Mouse (Mus musculus) cerebellum, adult 8-10 months (tissue): Measurements from ENCODE around the gene Krt79.

Experiments used
- DNase-seq: peaks from one replicate; pipeline ENCODE4 v3.0.0; 2022

The Krt79 gene

DNA sequence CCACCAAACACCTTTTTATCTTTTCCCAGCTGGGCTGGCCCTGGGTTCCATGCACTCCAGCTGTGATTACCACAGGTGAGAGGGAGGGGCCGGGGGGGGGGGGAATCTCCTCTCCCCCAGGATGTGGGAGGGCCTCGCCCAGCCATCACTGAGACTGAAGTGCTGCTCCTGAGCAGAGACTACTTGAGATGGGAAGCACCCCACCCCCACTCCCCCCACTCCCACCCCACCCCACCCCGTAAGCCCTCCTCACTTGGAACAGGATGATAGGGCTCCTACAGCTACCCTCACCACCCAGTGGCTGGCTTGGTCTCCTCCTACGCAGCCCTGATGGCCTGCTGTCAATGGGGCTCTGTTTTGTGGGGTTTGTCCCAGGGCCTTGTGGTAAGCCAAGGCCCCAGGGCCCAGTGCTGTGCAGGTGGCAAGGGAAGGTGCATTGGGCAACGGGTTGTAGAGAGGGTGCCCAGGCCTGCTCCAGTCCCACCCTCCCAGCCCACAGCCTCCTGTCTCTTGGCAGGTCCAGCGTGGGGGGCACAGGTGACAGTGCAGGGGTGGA is at the start of gene Krt79:
Gene Krt79 (minus strand): TSS at position 51 of the 556 bp plus-strand sequence.
- no peak for DNase-seq

- no peak for DNase-seq
Measured at GRCm38 (mm10) chr15:101988714-101989113, 48.6 kb upstream of the Krt79 start.

GRCm38 (mm10) chr15:101988119-101988518 is 48.0 kb upstream of the Krt79 start:
- DNase-seq = peak; percentile 77

DNA sequence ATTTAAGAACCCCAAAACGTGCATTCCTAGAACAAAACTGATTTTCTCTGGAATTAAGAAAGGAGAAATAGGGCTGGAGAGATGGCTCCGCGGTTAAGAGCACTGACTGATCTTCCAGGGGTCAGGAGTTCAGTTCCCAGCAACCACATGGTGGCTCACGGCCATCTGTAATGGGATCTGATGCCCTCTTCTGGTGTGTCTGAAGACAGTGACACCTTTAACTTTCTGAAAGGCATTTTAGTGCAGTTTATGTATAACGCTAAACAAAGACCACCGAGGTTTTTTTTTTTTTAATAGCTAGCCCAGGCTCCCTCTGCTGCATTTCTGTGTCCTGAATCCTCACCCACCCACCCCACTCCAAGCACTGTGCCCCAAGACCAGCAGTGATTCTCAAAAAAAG is 44.6 kb upstream of the Krt79 start:
- DNase-seq = no peak

GRCm38 (mm10) chr15:101983949-101984601 is 44.0 kb upstream of the Krt79 start:
- peak; percentile 77 for DNase-seq

DNA sequence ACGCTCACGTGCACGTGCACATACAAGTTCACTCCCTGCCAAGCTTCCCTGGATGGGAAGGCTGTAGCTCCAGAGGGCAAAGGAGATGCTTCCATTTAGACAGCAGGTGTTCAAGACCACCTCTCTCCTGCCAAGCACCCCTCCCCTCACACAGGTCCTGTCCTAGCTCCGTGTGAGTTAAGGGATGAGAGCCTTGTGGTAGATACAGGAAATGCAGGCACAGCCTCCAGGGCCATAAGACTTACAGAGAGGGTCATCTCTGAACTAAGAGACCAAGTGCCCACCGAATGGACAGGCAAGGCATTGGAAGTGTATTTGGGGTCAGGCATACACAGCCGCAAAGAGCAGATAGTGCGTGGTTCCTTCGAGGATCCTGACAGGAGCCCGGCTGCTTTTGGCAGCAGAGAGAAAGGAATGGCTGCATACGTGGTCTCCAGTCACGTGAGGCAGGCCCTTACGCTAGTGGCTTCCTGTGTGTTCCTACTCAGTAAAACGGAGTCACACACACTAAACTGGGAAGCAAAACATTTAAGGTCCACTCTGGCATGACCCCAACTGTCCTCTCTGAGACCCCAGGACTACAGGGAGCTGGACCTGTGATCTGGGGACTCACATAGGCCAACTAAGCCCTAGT is 43.3 kb upstream of the Krt79 start:
- DNase-seq = no peak

GRCm38 (mm10) chr15:101980849-101981248 is 40.7 kb upstream of the Krt79 start:
- DNase-seq = no peak

- peak; percentile 21 for DNase-seq
Measured at GRCm38 (mm10) chr15:101977043-101977726, 37.1 kb upstream of the Krt79 start.

DNA sequence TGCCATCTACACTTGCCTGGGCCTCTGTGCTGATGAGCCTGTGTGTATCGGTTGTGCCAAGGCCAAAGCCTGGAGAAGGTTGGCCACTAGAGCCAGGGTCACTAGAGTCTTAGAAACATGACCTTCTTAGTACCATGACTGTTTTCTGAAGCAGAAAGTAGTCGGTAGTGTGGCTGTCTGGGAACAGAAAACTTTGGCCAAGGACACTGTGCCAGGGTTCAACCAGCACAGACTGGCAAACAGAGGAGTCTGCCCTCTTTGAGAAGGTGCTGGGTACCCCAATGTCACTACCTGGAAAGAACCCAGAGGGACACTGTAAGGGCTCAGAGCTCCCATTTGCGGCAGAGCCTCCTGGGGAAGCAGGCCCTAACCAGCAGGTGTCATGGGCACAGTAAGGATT is 36.5 kb upstream of the Krt79 start:
- no peak for DNase-seq

- DNase-seq = no peak
Measured at GRCm38 (mm10) chr15:101976023-101976422, 35.9 kb upstream of the Krt79 start.

DNA sequence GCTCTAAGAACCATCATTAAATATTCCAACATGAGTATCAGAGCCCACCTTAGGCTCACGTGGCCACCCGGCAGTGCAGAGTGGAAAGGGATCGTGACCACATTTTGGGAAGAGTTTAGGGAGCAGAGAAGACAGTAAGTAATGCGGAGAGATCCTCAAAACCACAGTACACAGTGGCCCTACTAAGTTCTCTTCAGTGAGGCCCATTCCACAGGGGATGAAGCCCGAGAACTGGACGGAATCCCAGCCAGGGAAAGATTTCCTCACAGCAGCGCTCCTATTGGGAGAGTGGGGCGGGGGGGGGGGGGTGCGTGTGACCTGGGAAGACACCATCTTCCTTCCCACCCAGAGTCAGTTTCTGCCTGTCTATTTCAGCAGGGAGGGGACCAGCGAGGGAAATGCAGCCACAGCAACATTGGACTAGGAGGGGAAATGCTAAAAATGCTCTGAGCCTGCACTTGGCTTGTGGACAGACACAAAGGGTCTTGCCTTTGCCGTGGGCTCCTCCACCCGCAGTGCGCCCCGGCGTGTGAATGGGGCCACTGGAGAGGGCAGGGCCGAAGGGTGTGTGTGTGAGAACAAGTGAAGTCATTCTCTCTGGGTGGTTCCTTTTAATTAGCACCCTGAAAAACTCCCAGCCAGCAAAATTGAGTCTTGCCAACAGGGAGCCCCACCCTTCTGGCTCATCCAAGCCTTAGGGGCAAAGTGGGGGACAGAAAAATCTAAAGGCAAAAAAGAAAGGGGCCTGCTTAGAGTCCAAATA is 34.1 kb upstream of the Krt79 start:
- DNase-seq = no peak

- peak; percentile 80 for DNase-seq
Measured at GRCm38 (mm10) chr15:101973414-101974077, 33.4 kb upstream of the Krt79 start.

DNA sequence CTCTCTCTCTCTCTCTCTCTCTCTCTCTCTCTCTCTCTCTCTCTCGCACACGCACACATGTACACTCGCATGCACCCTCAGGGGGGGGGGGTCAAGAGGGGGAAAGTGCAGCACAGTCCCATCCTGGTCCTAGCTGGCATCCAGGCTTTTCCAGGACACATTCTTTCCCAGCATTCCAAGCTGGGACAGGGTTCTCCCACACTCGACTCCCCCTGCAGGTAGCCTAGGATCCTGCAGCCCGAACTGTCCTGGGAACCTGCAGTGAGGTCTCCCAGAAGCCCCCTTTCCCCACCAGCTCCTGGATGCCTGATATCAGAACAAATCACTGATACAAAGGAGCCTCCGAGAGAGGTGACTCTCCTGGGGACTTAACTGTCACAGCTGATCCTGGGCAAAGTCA is 30.4 kb upstream of the Krt79 start:
- DNase-seq = no peak

DNA sequence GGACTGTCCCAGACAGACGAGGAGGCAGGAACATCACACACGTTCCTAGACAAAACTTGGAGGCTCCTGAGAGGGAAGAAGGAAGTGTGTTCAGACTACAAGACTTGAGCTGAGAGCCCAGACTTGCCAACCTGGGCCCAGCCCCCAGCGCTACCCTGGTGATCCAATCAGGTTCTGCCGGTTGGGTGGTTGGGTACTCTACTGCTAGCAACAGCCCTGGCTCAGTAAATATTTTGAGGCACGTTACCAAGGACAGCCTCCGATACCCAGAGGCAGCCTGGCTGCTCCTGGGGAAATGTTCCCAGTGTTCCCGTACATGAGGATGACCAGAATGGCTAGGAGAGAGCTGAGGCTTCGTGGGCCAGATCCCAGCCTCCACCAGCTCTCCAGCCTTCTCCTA is 26.7 kb upstream of the Krt79 start:
- DNase-seq = no peak

- no peak for DNase-seq
Measured at GRCm38 (mm10) chr15:101958891-101959290, 18.8 kb upstream of the Krt79 start.

- DNase-seq = no peak
Measured at GRCm38 (mm10) chr15:101954187-101954586, 14.1 kb upstream of the Krt79 start, which contains the start of gene Krt78. Gene Krt78 (minus strand): TSS chr15:101954287.

DNA sequence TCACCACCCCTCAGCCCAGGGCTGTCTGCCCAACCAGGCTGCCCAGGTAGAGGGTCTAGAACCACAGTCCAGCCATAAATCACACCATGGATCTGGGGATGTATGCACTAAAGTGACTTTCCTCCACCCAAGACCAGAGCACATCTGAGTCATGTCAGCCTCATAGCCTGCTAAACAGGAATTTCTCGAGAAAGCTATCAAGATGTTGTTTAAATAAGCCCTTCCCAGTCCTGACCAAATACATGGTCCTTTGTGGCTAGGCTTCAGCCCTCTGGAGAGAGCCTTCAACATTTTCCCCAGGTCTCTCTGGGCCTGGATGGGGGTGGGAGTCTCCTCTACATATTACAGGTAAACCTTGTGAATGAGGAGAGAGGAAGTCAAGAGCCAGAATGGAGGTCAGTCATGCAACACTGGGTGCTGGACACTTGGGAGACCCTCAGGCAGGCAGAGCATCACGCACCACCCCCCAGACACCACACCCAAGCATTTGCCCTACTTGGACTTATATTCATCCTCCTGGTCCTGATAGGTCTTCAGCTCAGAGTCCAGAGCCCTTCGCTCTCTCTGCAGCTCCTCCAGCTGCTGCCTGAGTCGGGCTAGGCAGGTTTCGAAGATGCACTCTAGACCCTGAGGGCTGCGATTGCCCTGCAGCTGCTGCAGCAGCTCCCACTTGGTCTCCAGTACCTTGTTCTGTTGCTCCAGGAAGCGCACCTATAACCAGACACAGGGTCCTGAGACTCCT is 12.8 kb upstream of the Krt79 start:
- no peak for DNase-seq

DNA sequence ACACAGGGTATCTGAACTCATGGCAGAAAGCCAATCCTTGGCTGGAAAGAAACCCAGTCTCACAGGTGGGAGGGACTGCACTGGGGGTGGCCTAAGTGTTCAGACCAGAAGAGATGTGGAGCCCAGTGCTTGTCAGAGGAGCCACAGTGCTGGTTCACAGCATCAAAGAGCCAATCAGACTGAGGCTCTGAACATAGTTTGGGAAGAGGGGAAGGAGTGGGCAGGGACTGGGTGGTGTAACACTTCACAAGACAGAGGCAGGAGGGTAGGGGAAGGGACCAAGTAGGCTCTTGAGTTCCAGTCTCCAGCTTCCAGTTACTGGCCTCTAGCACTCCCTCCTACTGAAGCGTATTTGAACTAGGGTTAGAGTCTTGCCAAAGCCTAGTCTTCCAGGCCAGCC is 5.3 kb upstream of the Krt79 start:
- DNase-seq = no peak

- DNase-seq = no peak
Measured at GRCm38 (mm10) chr15:101941948-101942347, 1.8 kb upstream of the Krt79 start.

GRCm38 (mm10) chr15:101938600-101939308 is 1.4 kb downstream of the Krt79 start:
- DNase-seq = no peak

- no peak for DNase-seq
Measured at GRCm38 (mm10) chr15:101933024-101933423, 7.1 kb downstream of the Krt79 start.
